Mouse (Mus musculus) urinary bladder, postnatal 14 days (tissue): Measurements from ENCODE around the gene Ica1.

Experiments
- DNase-seq: peaks from one replicate; pipeline ENCODE4 v3.0.0; 2021; ENCODE audit warnings: low spot score

Ica1 gene

DNA sequence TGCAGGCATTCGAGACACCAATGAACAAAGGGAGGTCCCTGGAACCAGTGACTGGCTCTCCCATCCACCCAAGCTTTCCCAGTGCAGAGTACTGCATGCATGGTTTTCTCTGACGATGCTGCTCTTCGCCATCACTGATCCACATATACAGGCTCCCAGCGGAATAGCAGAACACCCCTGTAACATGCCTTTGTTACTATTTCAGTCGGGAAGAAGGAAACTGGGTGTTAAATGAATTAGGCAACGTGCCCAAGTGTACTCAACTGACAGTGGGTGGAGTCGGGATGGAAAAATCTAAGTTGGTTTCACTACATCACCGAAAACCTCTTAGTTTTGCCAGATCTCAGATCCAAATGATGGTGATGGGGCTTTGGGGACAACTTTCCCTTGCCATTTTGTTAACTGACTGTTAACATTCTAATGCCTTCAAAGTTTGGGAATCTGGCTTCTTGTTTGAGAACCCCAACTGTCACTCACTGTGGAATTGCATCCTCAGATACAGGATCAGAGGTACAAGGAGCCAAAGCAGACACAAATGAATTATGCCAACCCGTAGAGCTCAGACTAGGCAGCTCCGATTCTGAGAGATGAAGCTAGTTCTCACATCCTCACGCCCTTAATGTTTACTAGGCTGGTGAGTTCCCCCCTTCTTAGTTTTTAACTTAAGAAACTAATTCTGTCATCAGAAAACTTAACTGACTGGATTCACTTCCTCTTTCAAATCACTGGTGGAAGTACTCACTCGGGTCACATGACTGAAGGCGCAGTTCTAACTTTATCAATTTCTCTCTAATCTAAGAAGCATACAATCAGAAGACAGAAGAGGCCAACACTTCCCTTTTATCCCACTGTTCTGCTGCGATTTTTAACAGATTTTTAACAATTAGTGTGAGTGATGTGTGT is 91.4 kb downstream of the Ica1 start:
- no peak for DNase-seq

DNA sequence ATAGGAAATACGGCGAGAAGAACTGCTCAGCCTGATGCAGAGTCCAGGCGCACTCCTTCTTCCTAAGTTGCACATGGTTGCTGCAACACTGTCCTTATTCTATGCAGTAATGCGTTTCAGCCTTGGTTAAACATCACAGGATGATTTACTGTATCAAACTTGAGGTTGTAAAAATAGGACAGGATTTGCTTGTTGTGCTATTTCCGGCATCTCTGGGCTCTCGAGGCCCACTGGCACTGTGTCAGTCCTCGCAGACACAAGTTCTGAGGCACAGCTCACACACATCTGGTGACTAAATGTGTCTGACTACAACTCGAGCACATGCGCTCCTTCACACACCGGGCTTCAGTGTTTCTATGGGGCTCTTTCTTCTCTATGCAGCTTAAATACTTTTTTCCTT is 94.9 kb downstream of the Ica1 start:
- no peak for DNase-seq

DNA sequence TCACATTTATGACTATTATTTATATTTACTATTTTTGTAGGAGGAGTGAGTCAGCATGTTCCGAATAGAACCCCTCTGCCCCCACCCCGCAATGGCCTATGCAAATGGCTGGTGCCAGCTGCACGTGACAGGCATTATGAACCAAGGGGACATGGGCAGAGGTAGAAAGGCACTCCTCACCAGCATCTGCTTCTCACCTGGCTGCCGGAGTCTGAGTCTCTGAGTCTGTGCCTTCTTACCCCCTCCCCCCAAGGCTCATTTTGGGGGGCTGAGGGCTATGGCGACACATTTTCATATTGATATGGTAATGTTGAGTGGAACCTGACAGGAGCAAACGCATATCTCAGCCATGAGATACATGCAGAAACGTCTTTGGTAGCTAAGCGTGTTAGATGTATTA is 97.4 kb downstream of the Ica1 start:
- no peak for DNase-seq

DNA sequence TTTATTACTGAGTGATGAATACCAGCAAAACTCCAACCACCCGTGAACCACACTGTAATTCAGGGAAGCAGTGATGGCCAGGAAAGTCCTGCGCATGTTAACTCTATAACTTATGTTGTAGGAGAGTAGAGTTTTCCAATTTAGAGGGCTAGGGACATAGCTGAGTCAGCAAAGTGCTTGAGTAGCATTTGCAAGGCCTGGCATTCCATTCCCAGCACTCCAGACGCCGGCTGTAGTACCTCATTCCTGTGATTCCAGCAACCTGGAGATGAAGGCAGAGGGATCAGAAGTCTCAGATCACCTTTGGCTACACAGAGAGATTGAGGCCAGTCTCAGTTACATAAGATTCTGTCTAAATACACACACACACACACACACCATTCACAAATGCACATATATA is 105.3 kb downstream of the Ica1 start:
- DNase-seq, result no peak

DNA sequence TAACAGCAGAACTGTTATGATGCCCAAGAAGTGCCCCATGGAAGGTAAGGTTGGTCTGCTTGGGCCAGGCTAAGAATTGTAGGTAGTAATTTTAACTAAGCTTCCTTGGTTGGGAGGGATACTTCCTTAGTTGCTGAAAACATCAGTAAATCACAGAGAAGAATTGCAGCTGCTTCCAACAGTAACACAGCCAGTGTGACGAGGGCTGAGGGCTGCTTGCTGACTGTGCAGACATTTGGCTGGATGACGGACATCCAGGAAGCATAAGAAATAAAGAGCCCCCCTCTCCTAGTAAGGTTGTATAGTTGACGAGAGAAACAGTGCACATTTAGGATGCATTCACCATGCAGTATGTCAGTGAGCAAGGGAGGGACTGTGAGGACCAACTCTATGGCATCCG is 108.9 kb downstream of the Ica1 start:
- DNase-seq, result no peak

DNA sequence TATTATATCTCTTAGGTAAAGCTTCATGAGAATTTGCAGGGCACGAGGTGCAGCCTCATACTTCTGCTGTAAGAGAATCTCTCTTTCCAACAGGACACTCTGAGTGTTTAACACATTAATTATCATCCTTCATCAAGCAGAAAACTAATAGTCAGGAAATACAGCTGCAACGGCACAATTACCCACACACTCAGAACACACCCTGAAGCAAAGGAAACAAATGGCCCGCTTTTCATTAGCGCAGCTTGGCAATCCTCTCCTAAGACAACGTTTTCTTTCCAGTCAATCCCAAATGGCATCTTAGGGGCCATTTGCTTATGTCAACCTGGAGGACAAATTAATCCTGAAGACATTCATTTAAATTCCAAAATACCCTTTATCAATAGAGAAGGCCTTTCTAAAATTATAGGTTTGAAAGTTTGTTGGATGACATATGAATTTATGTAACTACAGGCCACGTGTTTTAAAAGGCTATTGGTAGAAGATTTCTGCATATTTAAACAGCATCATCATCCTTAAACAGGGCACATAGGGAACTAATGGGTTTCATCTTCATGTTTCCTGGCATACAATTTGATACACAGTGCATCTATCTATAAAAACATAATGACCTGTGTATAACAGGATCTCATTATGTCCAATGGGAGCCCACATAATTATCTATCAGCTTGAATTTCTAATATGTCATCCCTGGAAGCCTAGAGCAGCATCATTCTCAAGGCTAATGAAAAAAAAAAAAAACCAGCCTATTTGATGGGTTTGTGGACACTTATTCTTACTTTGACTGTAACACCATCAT is 110.1 kb downstream of the Ica1 start:
- no peak for DNase-seq

DNA sequence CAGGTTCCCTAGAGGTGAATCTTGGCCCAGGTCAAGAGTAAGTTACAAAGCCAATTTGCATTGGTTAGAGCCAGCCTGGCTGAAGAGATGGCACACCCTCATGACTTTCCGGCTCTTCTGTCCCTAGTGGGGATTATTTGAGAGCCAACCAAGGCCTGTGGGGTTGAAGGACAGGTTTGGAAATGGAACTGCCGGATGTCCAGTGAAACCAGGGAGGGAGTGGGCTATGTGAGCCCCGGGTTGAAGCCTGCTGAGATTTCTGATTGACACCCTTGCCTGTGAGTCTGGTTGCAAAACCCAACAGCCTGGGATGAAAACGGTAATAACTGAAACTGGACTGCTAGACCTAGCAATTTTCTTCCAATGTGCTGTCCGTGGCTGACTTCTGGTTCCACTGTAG is 112.5 kb downstream of the Ica1 start:
- DNase-seq, result no peak

DNA sequence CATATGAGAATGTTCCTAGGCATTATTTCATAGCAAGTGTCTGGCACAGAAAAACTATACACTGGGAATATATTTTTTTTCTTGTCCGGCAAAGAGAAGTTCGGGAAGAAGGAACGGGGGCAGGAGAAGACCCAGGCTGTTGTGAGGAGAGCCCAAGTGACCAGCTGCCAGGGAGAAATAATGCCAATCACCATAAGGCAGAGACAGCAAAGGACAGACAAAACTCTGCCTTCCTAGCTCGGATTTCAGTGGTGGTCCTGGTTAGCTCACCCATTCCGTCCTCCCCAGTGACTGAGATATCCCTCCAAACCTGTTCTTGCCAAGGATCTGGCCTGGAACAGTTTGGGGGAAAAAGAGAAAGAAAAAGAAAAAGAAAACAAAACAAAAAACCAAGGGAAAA is 113.3 kb downstream of the Ica1 start:
- DNase-seq, result no peak

DNA sequence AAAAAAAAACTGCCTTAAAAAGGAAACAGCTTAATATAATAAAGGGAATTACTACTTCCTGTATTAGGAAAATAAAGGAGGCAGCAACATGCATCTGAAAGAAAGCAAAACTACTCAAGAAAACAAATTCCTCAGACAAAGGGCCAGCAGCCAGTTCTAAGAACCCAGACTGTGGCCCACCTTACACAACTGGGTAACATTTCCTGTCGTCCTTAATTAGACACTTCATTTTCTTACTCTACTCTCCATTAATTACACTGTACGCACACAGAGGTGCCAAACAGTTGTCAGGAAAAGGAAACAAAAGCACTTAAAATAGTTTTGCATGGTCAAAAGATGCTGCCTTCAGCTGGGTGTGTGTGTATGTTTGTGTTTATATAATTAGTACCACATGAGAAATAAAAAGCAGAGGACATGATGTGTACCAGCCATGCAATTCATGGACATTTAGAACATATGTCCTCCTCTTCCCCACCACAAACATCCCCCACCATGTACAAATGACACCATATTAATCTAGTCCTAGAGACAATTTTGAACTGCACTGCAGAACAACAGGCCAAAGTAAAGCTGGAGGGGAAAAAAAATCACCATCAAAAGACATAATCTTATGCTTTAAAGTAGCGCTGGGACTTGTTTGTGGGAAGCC is 115.1 kb downstream of the Ica1 start:
- DNase-seq, result no peak

DNA sequence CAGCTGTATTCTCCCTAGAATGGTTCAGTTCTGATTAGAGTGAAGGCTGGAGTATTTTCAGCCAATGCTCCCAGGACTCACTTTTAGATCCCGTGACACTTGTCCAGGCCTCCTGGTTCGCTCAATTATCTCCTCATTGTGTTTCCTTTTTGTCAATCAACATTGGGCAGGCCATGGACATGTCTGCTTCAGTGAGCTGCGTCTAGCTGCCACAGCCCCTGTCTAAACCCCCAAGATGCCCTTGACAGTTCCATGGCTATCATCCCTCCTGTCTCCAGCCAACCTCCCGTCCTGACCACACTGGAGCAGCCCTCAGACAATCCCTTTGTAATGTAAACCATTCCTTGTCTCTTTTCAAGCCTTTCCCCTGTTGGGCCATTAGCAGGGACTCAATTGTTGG is 116.9 kb downstream of the Ica1 start:
- no peak for DNase-seq

DNA sequence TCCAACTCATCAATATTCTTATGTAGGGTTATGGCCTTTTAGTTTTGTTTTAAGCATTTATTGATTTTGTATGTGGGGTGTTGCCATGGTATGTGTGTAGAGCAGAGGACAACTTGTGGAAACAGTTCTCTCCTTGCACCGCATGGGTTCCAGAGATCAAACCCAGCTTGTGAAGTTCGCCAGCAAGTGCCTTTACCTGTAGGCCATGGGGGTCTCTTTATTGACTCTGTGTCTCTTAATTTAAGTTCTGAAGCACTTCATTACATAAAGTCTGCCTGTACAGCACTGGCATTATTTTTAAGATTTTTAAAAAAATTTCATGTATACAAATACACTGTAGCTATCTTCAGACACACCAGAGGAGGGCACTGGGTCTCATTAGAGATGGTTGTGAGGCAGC is 118.2 kb downstream of the Ica1 start:
- no peak for DNase-seq

DNA sequence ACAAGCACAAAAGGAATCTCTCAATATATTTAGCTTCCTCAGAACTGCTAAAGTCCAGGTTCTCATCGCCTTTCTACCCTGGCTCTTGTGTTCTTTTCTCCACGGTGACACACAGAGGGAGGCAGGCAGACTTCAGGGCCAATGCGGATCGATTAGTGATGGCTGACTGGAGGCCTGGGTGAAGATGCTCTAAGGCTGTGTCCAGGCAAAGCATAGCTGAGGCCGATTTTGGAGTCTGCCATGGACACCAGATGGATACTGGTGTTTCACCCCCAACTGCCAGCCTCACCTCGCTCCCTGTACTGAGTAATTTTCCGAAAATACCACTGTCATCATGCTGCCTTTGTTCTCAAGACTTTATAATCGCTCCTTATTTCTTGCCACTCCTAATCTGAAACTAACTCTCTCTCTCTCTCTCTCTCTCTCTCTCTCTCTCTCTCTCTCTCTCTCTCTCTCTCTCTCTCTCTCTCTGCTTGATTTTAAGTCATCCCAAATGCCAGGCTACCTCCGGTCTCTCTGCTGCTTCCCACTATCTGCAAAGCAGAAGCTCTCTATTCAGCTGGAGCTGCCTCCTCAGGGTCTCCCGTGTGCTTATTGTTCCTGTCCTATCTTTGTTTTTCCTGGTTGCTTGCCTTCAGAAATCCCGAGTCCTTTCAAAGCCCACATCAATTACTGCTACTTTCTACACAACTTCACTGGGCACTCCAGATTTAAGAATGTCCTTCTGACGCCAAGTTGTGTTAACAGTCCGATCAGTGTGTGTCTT is 118.9 kb downstream of the Ica1 start:
- DNase-seq, result no peak

DNA sequence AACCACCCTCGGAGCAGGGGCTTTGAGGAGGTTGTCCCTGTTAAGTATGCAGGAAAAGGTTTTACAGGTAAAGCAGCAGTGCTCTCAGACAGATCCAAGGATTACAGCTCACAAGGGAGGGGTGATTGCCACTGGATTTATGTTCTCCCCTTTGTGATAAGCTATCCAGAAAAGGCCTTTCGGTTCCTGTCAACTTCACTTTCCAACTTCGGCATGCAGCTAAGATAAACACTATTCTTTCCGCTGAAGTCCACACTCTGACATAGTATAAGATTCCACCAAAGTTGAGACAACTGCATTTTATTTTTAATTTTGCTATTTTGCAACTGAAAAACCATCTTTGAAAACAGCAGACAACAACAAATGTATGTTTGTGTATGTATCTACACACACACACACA is 119.9 kb downstream of the Ica1 start:
- DNase-seq, result no peak

DNA sequence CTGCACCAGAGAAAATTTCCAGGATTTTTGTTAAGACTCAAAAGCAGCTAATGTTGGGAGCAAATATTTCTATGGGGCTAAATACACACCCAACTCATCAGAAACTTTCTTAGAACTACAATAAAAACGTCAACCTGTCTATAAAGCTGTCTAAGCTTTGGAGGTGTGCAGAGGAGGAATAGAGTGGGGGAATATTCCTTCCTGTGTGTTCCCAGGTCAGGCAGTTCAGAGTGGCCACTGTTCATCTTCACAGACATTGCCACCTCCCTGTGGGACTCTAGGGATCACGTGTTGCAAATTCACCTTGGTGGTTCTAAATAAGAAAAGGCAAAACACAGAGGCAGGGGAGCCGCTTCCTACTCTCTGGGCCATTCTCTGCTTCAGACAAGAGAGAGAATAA is 120.8 kb downstream of the Ica1 start:
- DNase-seq, result no peak

DNA sequence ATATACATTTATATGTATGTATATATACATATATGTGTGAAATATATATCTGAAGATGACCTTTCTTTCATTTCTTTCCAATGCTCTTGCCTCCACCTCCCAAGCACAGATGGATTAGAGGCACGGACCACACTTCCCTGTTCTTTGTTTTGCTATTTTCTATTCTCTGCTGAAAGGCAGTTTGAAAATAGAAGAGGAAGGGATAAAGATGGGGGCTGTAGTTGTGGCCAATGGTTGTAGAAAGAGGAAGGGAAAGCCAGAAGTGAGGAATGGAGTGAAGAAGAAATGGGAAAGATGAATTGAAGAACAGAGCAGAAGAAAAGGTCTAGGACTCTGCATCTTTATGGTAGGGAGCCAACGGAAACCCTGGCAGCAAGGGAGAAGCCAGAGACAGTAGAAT is 122.8 kb downstream of the Ica1 start:
- no peak for DNase-seq

DNA sequence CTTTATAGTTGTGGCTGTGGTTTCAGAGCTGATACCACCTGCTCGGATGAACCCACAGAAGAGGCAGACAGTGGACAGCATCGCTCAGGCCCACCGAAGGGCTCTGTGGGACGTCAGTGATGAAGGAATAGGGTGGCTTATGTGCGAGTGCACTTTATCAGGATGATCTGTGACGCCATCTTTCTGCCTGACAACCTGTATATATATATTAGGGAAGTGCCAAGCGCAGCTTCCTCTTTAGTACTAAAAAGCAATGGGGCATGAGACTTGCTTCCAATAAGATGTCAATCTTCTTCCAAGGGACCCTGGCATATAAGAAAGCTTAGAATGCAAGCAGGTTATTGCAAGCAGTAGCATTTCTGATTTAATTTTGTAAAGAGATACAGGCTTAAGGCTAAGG is 127.9 kb downstream of the Ica1 start:
- no peak for DNase-seq

DNA sequence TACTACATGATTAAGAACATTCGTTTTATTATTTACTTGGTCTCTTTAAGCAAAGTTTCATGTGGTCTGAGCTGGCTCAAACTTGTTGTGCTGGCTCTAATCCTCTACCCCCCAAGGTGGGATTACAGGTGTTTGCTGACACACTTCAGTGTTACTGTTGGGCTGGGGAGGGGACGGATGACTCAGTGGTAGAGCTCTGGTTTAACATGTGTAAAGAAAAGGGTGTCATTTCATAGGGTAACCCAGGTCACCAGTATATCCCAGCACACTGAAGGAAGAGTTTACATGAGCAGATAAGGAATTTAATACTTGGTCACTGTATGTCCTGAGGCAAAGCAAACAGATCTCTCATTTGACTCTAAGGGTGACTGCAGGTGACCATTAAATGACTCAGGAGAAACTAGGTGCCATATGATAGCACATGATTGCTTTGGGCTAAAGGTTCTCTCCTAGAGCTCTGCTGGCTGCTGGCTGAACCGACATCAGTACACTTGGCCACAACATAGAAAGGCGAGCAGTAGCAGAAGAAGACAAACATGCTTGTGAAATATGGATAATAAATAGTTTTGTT is 128.9 kb downstream of the Ica1 start:
- no peak for DNase-seq

DNA sequence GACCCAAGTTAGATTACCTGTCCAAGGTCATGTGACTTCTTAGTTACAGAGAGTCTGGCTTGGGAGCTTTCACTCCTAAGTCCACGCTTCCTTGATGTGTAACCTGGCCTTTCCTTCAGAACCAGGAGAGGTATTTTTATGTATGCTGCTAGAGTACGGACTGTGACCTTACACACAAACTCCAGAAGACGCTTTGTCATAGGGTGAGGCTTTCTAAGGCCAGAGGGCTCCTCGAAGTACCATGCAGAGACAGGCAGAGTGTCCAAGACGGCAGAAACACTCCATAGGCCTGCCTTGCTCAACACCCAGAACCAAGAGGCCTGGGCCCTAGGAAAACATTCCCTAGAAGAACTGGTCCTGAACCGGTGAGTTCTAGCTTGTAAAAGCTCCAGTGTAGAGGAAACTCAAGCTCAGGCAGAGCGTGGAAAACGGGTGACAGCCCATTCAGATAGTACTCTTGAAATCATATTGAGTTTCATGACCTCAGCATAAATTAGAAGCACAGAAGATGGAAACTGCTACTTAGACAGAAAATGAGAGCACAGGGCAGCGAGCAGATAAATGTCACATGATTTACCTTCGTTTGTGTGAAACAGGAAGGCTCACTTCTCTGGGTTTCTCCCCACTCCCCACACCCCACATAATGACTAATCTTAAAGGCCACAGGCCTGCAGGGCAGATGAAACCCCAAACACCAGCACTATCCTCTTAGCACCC is 129.9 kb downstream of the Ica1 start:
- DNase-seq, result no peak

DNA sequence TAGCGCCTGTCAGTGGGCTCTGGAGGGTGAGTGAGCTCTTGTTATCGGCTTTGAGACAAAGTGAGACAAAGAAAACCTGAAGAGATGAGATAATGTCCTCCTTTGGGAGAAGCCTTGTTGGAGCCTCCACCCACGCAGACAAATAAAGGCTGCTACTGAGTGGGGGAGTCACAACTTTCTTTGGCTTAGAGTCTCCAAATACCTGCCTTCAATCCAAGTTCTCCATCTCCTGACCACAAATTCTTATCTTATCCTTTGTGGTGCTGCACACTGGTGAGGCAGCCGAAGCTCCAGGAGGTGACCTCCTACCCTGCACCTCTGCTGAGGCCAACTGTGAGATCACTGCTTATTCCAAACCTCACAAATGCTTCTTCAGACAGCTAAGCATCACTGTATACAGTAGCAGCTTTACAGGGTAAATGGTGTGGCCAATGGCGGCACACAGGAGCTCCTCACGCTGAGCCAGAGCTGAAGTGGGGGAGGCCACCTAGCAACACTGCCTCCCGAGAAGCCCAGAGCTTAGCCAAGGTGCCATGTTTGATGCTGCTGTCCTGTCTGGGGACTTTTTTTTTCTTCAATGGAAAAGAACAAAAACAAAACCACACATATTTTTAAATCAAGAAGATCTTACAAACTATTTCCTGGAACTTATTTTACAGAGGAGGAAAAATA is 130.6 kb downstream of the Ica1 start:
- DNase-seq, result no peak

DNA sequence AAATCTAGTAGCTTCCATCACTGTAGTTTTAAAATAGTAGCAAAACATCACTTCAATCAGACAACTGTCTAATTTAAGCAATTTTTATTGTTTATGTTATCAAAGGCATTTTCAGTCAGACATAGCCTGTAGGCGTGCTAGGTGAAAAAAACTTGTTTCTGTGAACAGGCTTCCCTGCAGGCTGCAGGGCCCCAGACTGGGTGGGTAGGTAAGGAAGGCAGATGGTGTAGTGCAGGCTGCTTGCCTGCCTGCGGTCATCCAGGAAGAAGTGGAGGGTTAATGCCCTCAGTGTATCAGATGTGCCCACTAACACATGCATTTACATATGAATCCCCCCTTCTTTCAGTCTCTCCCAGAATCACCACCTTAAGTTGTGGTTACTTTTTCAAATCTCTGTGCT is 132.6 kb downstream of the Ica1 start:
- DNase-seq, result no peak

DNA sequence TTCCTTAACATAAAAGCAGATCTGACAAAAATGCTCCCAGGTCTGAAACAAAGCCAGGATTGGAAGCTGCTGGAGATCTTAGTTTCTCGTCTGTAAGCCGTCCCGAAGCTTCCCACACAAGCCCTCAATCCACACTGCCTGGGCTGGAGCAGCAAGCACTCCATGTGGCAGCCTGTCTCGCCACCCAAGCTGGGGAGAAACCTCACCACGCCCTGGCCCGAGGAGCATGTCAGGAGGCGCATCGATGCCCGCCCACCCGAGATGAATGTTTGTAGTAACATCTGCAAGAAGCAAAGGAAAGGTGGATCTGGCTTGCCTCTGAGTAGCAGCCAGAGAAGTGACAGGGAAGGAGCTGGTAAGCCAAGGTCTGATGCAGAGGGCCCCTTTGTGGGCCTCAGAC is 133.6 kb downstream of the Ica1 start:
- DNase-seq, result no peak
